ENCODE assay signal across 8 mouse cellular contexts in genomic region chr8:116731976-116732683, GRCm38 (mm10). TPM values are rescaled to one million over a fixed set of nuclear protein-coding genes. Genes with fewer than 3 reads are reported as not detected.
DNase-seq lines count a peak whose midpoint lies in the region; ATAC-seq and TF ChIP-seq lines count a peak whose summit lies in the region.

No protein-coding gene starts in this region.

- WGBS in cerebellum, adult 2 months, result 2% methylated on average over 26 of the region's 46 CpGs
- whole genome bisulfite sequencing in kidney, embryonic 14.5 days, result 1% methylated on average over 28 of the region's 46 CpGs
- WGBS in small intestine, adult 2 months, result 5% methylated on average over 43 of the region's 46 CpGs

- peak overlapping the region; percentile 78 for H3K4me3 ChIP-seq in cerebellum, adult 2 months (replicated peaks; ENCODE audit: insufficient read depth, low read depth, low read length)
- peak overlapping the region; percentile 86 for H3K4me3 ChIP-seq in kidney, embryonic 14.5 days (ENCODE audit: low read length)
- H3K4me3 ChIP-seq in small intestine, adult 2 months (ENCODE audit: low read depth, low read length), result peak overlapping the region; percentile 75

- TF ChIP-seq CTCF in cerebellum, adult 2 months (IDR thresholded peaks at IDR 0.05; ENCODE audit: borderline replicate concordance, insufficient read depth, low read depth, low read length), result no peak
- no peak for TF ChIP-seq CTCF in small intestine, adult 2 months (IDR thresholded peaks at IDR 0.05; ENCODE audit: extremely low read depth, insufficient read length, insufficient replicate concordance, low read depth, low read length)

- H3K36me3 ChIP-seq in kidney, embryonic 14.5 days (ENCODE audit: control insufficient read depth, insufficient read depth, low read length), result no peaks in the 10 kb centered on the region
- H3K36me3 ChIP-seq in small intestine, adult 2 months (ENCODE audit: control insufficient read depth, insufficient read depth, low read length), result no peaks in the 10 kb centered on the region

- peak; percentile 47 for DNase-seq in urinary bladder, postnatal 14 days (ENCODE audit: low spot score)
- no peak for DNase-seq in urinary bladder, postnatal 10 days (ENCODE audit: low spot score)
- peak in 1 of 2 experiments; percentile 48 for DNase-seq in cerebellum, adult 2 months
- peak; percentile 66 for DNase-seq in lung, postnatal 10 days
- DNase-seq in MN1 (ENCODE audit: low spot score), result no peak

- peak overlapping the region; percentile 81 for H3K4me2 ChIP-seq in kidney, embryonic 14.5 days (replicated peaks; ENCODE audit: low read depth, low read length)

- ATAC-seq in granulocyte monocyte progenitor cell, adult 5-6 weeks (replicated peaks; ENCODE audit: poor library complexity, severe bottlenecking), result peak; percentile 77
- peak; percentile 79 for ATAC-seq in kidney, embryonic 14.5 days (ENCODE audit: low FRiP score, low TSS enrichment)

- no peaks in the 10 kb centered on the region for H3K27me3 ChIP-seq in cerebellum, adult 2 months (ENCODE audit: control insufficient read depth, insufficient read depth, low read length)
- peaks cover 3% of the 10 kb centered on the region; the same call in 1 of the 2 replicates for H3K27me3 ChIP-seq in kidney, embryonic 14.5 days (ENCODE audit: control insufficient read depth, insufficient read depth, low read length)
- 0 out of 2 replicates have a peak, but pooled peaks cover 3% of the 10 kb centered on the region for H3K27me3 ChIP-seq in small intestine, adult 2 months (ENCODE audit: control insufficient read depth, insufficient read depth, low read length)

- H3K9me3 ChIP-seq in kidney, embryonic 14.5 days (ENCODE audit: control insufficient read depth, low read length), result no peaks in the 10 kb centered on the region

- TF ChIP-seq POLR2A in cerebellum, adult 2 months (IDR thresholded peaks at IDR 0.05; ENCODE audit: borderline replicate concordance, insufficient read depth, low read length), result no peak
- no peak for TF ChIP-seq POLR2A in small intestine, adult 2 months (IDR thresholded peaks at IDR 0.05; ENCODE audit: low read depth, low read length)

- H3K27ac ChIP-seq in cerebellum, adult 2 months (ENCODE audit: insufficient read depth, low read length), result peak overlapping the region; percentile 45
- H3K27ac ChIP-seq in kidney, embryonic 14.5 days (ENCODE audit: low read depth, low read length), result peak overlapping the region; percentile 68
- no peak overlapping the region for H3K27ac ChIP-seq in small intestine, adult 2 months (ENCODE audit: insufficient read depth, low read depth, low read length)

- H3K4me1 ChIP-seq in cerebellum, adult 2 months (ENCODE audit: control insufficient read depth, insufficient read depth, low read length), result no peaks in the 10 kb centered on the region
- no peaks in the 10 kb centered on the region for H3K4me1 ChIP-seq in kidney, embryonic 14.5 days (ENCODE audit: control insufficient read depth, insufficient read depth, low read length)
- H3K4me1 ChIP-seq in small intestine, adult 2 months (ENCODE audit: control insufficient read depth, insufficient read depth, insufficient read length, low read length), result no peaks in the 10 kb centered on the region; the same call in 1 of the 2 replicates

- H3K9ac ChIP-seq in kidney, embryonic 14.5 days (ENCODE audit: low read depth, low read length), result peak overlapping the region; percentile 79

RNA-seq across cellular contexts. Expression of gene Cdyl2, which starts 0.7 kb away (rescaled TPM):
- 6.5 and 7.6 TPM in 2 replicates for polyA plus RNA-seq in cerebellum, adult 2 months (2012; rRNA removed)
- 5.4 TPM in 2 replicates for total RNA-seq in granulocyte monocyte progenitor cell, adult 5-6 weeks (2014; fragmentation: Nextera tagmentation)
- 4.4 and 7.0 TPM in 2 replicates for total RNA-seq in granulocyte monocyte progenitor cell, adult 5-6 weeks (2017)
- polyA plus RNA-seq in kidney, embryonic 14.5 days (2014; fragmentation: Nextera tagmentation; extraction: Ambion mirVana), result 8.4 and 9.2 TPM in 2 replicates
- 0.42 and 0.89 TPM in 2 replicates for polyA plus RNA-seq in small intestine, adult 2 months (2012; rRNA removed)

Comparison
In these comparisons a context has a peak if more than half of its experiments do, and no peak if none do; other contexts are left out.
1. DNase-seq: peak in urinary bladder, postnatal 14 days (single experiment) and lung, postnatal 10 days (single experiment); none in urinary bladder, postnatal 10 days (single experiment) and MN1 (single experiment).
2. Peak in every context shown above with its lines, with median percentiles within 50 percentile points of each other: H3K4me3 ChIP-seq.